Mouse (Mus musculus) 3T3-L1 (cell line): ENCODE results near the gene 2310061I04Rik.

Experiments
- DNase-seq: peaks from one replicate; pipeline ENCODE4 v3.0.0-alpha.2; 2015; ENCODE audit warnings: low read depth, low spot score

The 2310061I04Rik gene

DNA sequence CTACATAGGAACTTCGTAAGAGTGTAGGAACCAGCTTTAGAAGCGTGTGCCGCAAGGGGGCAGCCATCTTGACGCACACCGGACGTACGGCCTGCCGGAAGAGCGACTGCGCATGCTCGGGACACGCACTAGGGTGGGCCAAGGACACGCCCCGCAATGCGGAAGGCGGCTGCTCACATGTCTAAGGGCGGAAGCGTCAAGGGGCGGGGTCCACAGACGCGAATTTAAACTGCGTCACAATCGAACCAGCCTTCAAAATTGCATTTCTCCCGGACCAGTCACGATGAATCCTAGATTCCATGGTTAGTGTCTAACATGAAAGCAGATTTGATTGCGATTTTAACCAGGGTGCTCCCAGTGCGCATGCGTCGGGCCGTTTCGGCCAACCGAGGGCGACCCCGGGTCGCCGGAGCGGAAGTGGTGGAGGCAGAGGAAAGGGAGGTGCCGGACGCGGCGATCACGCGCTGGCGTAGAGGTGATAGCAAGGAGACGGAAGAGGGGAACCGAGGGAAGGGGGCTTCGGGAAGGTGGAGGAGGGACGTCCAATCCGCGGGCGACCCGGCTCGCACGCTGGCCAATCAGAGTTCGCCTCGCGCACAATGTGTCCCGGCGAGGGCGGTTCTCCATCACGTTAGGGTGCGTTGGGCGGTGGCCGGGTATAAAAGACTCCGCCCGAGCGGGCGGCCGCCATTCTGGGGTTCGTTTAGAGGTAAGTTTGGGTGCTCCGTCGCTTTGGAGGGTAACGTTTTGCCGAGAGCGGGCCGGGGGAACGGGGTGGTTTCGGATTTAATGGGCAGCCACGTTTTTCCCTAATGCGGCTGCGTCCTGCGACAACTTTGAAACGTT lies 19.3 kb upstream of the 2310061I04Rik start, which contains the start of the genes Mrps18b and Ppp1r10:
Gene Mrps18b (minus strand): TSS at position 93 of the 846 bp plus-strand sequence.
Gene Ppp1r10 (plus strand): TSS at position 138 of the 846 bp plus-strand sequence.
- peak; percentile 99 for DNase-seq

- peak; percentile 47 for DNase-seq
These were observed 18.5 kb upstream of the 2310061I04Rik start for GRCm38 (mm10) chr17:35915538-35916296.

- DNase-seq = peak; percentile 56
These were observed 17.7 kb upstream of the 2310061I04Rik start for GRCm38 (mm10) chr17:35914975-35915374.

DNA sequence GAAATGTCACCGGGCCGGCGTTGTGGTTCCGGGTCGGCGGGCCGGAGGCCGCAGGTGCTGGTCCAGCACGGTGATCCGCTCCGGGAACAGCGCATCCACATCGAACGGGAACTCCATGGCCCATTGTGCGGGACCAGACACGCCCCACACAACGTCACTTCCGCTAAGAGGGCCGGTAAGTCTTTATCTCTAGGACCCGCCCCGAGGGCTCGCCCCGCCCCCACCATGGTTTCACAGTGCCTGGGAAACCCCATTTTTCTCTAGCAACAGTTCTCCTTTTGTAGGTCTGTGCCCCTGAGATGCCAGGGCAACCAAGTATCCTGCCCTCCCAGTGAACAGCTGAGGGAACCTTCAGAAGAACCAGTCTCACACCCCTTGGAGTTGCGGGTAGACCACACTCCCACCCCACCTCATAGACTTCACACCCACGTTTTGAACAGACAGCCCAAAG lies 12.7 kb upstream of the 2310061I04Rik start, which contains the start of gene Atat1:
Gene Atat1 (minus strand): TSS at position 157 of the 451 bp plus-strand sequence.
- peak; percentile 98 for DNase-seq

- no peak for DNase-seq
These were observed 12.1 kb upstream of the 2310061I04Rik start for GRCm38 (mm10) chr17:35909186-35909918.

DNA sequence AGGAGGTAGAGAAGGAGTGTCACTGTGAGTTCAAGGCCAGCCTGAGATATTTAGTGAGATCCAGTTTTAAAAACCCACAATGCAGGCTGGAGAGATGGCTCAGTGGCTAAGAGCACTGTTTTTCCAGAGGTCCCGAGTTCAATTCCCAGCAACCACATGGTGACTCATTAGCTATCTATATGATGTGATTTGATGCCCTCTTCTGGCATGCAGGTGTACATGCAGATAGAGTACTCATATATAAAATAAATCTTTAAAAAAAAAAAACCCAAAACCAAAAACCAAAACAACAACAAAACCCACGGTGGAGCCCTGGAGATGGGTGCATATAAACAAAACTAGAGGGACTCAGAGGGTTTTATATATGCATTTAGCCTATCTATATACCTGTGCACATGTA lies 10.4 kb upstream of the 2310061I04Rik start:
- peak; percentile 68 for DNase-seq

DNA sequence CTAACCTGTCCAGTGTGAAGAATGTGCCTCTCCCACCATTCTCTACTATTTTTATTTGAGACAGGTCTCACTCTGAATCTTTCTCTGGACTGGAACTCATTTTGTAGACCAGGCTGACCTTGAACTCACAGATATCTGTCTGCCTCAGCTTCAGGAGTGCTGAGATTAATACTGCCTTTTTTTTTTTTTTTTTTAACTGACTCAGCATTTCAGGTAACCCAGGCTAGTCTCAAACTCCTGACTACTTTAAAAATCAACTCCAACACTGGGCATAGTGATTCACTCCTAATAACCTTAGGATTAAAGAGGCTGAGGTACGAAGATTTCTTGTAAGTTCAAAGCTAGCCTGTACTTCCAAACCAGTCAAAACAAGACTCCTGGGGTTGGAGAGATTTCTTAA lies 8.4 kb upstream of the 2310061I04Rik start:
- no peak for DNase-seq

DNA sequence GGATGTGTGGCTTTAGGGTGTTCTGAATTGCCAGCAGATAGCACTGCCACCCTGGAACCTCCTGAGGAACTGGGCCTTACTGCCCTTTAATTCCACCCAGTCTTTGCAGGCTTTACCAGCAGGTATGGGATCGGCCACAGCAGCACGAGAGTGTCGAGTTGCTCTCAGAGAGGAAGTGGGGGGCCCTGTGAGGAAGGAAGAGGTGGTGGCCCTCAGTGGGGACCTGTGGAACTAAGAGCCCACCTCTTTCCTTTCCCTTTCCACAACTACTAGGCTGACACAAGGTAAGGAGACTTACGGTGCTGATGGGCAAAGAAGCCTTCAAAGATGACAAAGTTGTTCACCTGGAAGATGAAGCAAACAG lies 6.7 kb upstream of the 2310061I04Rik start:
- no peak for DNase-seq

GRCm38 (mm10) chr17:35903343-35903991 lies 6.2 kb upstream of the 2310061I04Rik start:
- DNase-seq = no peak

DNA sequence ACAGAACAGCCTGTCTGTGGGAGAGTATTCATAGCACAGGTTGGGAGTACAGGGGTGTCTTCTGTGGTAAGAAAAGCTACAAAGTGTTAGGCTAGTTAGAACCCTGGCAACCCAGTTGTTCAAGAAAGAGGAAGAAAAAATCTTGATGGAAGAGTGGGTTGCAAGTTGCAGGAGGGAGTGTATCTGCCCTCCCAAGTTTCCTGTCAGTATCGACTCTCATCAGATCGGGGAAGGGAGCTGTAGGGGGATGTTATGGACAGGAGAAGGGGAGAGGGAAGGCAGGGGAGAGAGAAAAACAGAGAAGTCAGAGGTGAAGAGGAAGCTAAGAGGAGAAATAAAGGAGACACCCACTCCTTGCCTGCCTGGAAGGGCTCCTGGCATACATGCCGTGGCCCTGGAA lies 3.4 kb upstream of the 2310061I04Rik start:
- DNase-seq = no peak

- DNase-seq = no peak
These were observed 678 bp upstream of the 2310061I04Rik start for GRCm38 (mm10) chr17:35897644-35898573.

GRCm38 (mm10) chr17:35887725-35888124 lies 9.5 kb downstream of the 2310061I04Rik start:
- DNase-seq = no peak

DNA sequence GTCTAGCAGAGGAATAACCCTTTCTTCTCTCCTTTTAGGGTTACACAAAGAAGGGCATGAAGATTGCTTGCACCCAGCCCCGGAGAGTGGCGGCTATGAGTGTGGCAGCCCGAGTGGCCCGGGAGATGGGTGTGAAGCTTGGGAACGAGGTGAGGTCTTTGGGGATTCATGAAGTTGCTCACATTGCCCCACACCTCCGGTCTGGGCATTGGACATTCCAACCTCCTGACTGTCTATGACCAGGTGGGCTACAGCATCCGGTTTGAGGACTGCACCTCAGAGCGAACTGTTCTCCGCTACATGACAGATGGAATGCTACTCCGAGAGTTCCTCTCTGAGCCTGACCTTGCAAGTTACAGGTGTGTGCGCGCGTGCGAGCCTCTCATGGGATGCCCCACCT lies 13.5 kb downstream of the 2310061I04Rik start:
- DNase-seq = no peak

DNA sequence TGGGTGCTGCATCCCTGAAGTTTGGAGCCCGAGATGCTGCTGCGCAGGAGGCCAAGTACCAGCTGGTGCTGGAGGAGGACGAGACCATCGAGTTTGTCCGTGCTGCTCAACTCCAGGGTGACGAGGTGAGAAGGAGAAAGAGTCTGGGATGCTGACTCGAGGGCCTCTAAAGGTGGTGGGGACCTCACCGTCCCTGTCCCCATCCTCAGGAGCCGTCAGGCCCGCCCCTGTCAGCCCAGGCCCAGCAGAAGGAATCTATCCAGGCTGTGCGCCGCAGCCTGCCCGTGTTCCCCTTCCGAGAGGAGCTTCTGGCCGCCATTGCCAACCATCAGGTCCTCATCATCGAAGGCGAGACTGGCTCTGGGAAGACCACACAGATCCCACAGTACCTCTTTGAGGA lies 14.3 kb downstream of the 2310061I04Rik start:
- DNase-seq = no peak

DNA sequence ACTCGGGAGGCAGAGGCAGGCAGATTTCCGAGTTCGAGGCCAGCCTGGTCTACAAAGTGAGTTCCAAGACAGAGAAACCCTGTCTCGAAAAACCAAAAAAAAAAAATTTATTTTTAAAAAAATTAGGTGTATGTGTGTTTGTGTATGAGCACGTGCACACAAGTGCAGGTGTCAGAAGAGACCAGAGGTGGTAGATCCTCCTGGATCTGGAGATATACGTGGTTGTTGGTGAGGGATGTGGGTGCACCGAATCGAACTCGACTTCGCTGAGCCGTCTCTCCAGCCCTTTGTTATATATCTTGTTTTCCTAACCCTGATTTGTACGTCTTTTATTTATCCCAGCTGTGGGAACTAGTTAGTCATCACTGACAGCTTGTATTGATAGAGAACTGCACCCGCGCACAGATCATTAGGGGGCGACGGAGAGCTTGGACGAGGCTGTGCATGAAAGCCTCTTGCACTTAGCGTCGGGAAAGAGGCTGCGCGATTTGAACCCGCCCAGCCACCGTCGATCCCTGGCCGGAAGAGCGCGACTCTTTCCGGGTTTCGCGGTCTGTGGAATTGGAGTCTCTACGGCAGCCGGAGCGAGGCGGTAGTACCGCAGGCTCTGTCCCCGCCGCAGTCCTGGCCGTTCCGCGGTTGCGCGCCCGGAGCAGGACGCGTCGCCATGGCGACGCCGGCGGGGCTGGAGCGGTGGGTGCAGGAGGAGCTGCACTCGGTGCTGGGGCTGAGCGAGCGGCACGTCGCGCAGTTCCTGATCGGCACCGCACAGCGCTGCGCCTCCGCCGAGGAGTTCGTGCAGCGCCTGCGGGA lies 17.8 kb downstream of the 2310061I04Rik start, which contains the start of gene Dhx16:
Gene Dhx16 (plus strand): TSS at position 575 of the 813 bp plus-strand sequence.
- peak; percentile 99 for DNase-seq

DNA sequence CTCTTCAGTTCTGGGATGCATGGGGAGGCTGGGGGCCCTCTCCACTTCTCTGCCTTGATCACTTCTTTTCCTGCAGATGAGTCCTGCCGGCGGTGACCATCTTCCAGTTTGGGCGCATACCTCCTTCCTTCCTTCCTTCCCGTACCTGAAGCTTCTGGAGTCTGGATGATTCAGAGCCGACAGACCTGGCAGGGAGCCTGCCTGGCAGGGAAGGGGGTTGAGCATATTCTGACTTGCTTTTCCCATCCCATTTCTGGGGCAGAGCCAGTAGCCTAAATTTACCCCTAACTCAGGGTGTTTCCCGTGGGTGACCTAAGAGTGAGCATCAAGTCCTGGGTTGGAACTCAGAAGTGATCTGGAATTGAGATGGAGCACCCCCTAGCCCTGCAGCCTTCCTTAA lies 22.5 kb downstream of the 2310061I04Rik start:
- peak; percentile 38 for DNase-seq

GRCm38 (mm10) chr17:35873774-35874519 lies 23.3 kb downstream of the 2310061I04Rik start:
- DNase-seq = peak; percentile 83
